In genomic region chr3:80803211-80803610, GRCm38 (mm10) we compare ENCODE assay signal across 10 mouse cellular contexts. TPM values are rescaled to one million over a fixed set of nuclear protein-coding genes. Genes with fewer than 3 reads are reported as not detected.
A peak's percentile ranks its signal among the peaks of the same experiment; 100 is the strongest.
DNase-seq lines count a peak whose midpoint lies in the region; ATAC-seq lines count a peak whose summit lies in the region.
"Had no signal": no experiment of that assay in that cellular context is flagged by ENCODE, and none has a peak within 500 bp of the region (broad histone marks: within the 10 kb centered on the region; RNA-seq: fewer than 3 reads in every experiment).

No protein-coding gene starts in this region.

- H3K27ac ChIP-seq in kidney, embryonic 15.5 days, result no peak overlapping the region
- no peak overlapping the region for H3K27ac ChIP-seq in embryonic facial prominence, embryonic 10.5 days (replicated peaks)
- no peak overlapping the region for H3K27ac ChIP-seq in hindbrain, embryonic 11.5 days (ENCODE audit: low read depth, low read length)
- peak overlapping the region; percentile 96 for H3K27ac ChIP-seq in midbrain, embryonic 15.5 days

- DNase-seq in kidney, adult 9 months, result no peak
- no peak for DNase-seq in embryonic facial prominence, embryonic 10.5 days (ENCODE audit: low spot score)
- DNase-seq in hindbrain, embryonic 11.5 days (ENCODE audit: low spot score), result no peak
- no peak for DNase-seq in thymus, postnatal 0 days (ENCODE audit: low spot score)
- DNase-seq in gastrocnemius, postnatal 10 days, result no peak
- DNase-seq in right cerebral cortex, postnatal 10 days (ENCODE audit: low spot score in 2 of 2), result no peak

- H3K36me3 ChIP-seq in kidney, embryonic 15.5 days, result no peaks in the 10 kb centered on the region
- no peaks in the 10 kb centered on the region for H3K36me3 ChIP-seq in embryonic facial prominence, embryonic 10.5 days (replicated peaks)
- no peaks in the 10 kb centered on the region for H3K36me3 ChIP-seq in hindbrain, embryonic 11.5 days (ENCODE audit: control insufficient read depth, insufficient read depth, low read length)
- no peaks in the 10 kb centered on the region for H3K36me3 ChIP-seq in midbrain, embryonic 15.5 days (replicated peaks)

- peak overlapping the region; percentile 85 for H3K4me2 ChIP-seq in kidney, embryonic 15.5 days
- peak overlapping the region; percentile 83 for H3K4me2 ChIP-seq in hindbrain, embryonic 11.5 days (replicated peaks; ENCODE audit: low read depth, low read length)
- peak overlapping the region; percentile 59 for H3K4me2 ChIP-seq in midbrain, embryonic 15.5 days

- no peak overlapping the region for H3K9ac ChIP-seq in kidney, embryonic 15.5 days
- H3K9ac ChIP-seq in hindbrain, embryonic 11.5 days (ENCODE audit: low read depth, low read length), result peak overlapping the region; percentile 73
- H3K9ac ChIP-seq in midbrain, embryonic 15.5 days, result peak overlapping the region; percentile 77

- no peaks in the 10 kb centered on the region for H3K9me3 ChIP-seq in kidney, embryonic 15.5 days (replicated peaks)
- no peaks in the 10 kb centered on the region for H3K9me3 ChIP-seq in embryonic facial prominence, embryonic 10.5 days
- H3K9me3 ChIP-seq in hindbrain, embryonic 11.5 days (ENCODE audit: control insufficient read depth, low read length), result no peaks in the 10 kb centered on the region
- no peaks in the 10 kb centered on the region for H3K9me3 ChIP-seq in midbrain, embryonic 15.5 days

- H3K27me3 ChIP-seq in kidney, embryonic 15.5 days, result peaks cover 31% of the 10 kb centered on the region
- peaks cover 53% of the 10 kb centered on the region for H3K27me3 ChIP-seq in embryonic facial prominence, embryonic 10.5 days (replicated peaks; ENCODE audit: low read depth, poor library complexity, severe bottlenecking)
- no peaks in the 10 kb centered on the region for H3K27me3 ChIP-seq in hindbrain, embryonic 11.5 days (ENCODE audit: control insufficient read depth, insufficient read depth, low read length)
- no peaks in the 10 kb centered on the region for H3K27me3 ChIP-seq in midbrain, embryonic 15.5 days (replicated peaks)

- no peak overlapping the region for H3K4me3 ChIP-seq in kidney, embryonic 15.5 days (replicated peaks)
- H3K4me3 ChIP-seq in embryonic facial prominence, embryonic 10.5 days, result peak overlapping the region; percentile 64
- H3K4me3 ChIP-seq in hindbrain, embryonic 11.5 days (ENCODE audit: low read depth, low read length), result peak overlapping the region; percentile 50; the same call in 1 of the 2 replicates
- H3K4me3 ChIP-seq in midbrain, embryonic 15.5 days, result peak overlapping the region; percentile 74

- H3K4me1 ChIP-seq in kidney, embryonic 15.5 days, result peaks cover 24% of the 10 kb centered on the region
- H3K4me1 ChIP-seq in embryonic facial prominence, embryonic 10.5 days, result peaks cover 23% of the 10 kb centered on the region
- no peaks in the 10 kb centered on the region for H3K4me1 ChIP-seq in hindbrain, embryonic 11.5 days (replicated peaks; ENCODE audit: control insufficient read depth, insufficient read depth, low read length)
- H3K4me1 ChIP-seq in midbrain, embryonic 15.5 days, result peaks cover 18% of the 10 kb centered on the region

- ATAC-seq in kidney, embryonic 15.5 days (replicated peaks; ENCODE audit: low FRiP score), result peak; percentile 12; the same call in 1 of the 2 replicates
- no peak; the same call in 1 of the 2 replicates for ATAC-seq in hindbrain, embryonic 11.5 days (ENCODE audit: low FRiP score)
- peak; percentile 44 for ATAC-seq in midbrain, embryonic 15.5 days (replicated peaks)
- ATAC-seq: CD4-positive, CD25-positive, alpha-beta regulatory T cell, adult 4 months had no signal

- WGBS in kidney, embryonic 15.5 days, result 59% methylated on average over 8 of the region's 8 CpGs
- 57% methylated on average over 8 of the region's 8 CpGs for WGBS in embryonic facial prominence, embryonic 10.5 days
- 57% methylated on average over 8 of the region's 8 CpGs for WGBS in hindbrain, embryonic 11.5 days
- 27% methylated on average over 8 of the region's 8 CpGs for WGBS in midbrain, embryonic 15.5 days

RNA-seq across cellular contexts. Expression of gene Gria2, which starts 0.6 kb away (rescaled TPM):
- polyA plus RNA-seq in kidney, embryonic 15.5 days (2015; fragmentation: Nextera tagmentation; extraction: Ambion mirVana), result 0.72 and 1.1 TPM in 2 replicates
- polyA plus RNA-seq in embryonic facial prominence, embryonic 10.5 days (2016; fragmentation: Nextera tagmentation; extraction: Ambion mirVana), result 1.4 and 1.7 TPM in 2 replicates
- polyA plus RNA-seq in hindbrain, embryonic 11.5 days (2014; fragmentation: Nextera tagmentation; extraction: Ambion mirVana), result 20.7 and 37.2 TPM in 2 replicates
- 196 and 222 TPM in 2 replicates for polyA plus RNA-seq in midbrain, embryonic 15.5 days (2015; fragmentation: Nextera tagmentation; extraction: Ambion mirVana)
- polyA plus RNA-seq in thymus, postnatal 0 days (2015; fragmentation: Nextera tagmentation; extraction: Ambion mirVana), result 0.04 and 0.09 TPM in 2 replicates
- under 1 TPM; 0.52 to 0.81 TPM for total RNA-seq in gastrocnemius, postnatal 10 days (2021)
- total RNA-seq: megakaryocyte, adult 5-6 weeks had no signal
- polyA plus RNA-seq: CD4-positive, CD25-positive, alpha-beta regulatory T cell, adult 4 months had no signal
